Mouse (Mus musculus) frontal cortex, adult 2 months (tissue): Measurements from ENCODE around the gene St6galnac5. TPM values are rescaled to one million over a fixed set of nuclear protein-coding genes. Genes with fewer than 3 reads are reported as not detected.

ENCODE experiments used
- DNase-seq, 2 experiments: peaks; one replicate each; pipeline ENCODE4 v3.0.0; 2022; ENCODE audit warnings: low spot score in 1 of 2; ENCODE audit errors: extremely low spot score in 1 of 2
- polyA plus RNA-seq: library from polyadenylated mRNA; depleted of rRNA; stranded (reverse); fragments of >200 nt; gene quantifications from 2 replicates; pipeline ENCODE4 v1.2.3, GENCODE M21; 2012

Gene St6galnac5
- polyA plus RNA-seq, 1 experiment: 37.7 TPM

DNA sequence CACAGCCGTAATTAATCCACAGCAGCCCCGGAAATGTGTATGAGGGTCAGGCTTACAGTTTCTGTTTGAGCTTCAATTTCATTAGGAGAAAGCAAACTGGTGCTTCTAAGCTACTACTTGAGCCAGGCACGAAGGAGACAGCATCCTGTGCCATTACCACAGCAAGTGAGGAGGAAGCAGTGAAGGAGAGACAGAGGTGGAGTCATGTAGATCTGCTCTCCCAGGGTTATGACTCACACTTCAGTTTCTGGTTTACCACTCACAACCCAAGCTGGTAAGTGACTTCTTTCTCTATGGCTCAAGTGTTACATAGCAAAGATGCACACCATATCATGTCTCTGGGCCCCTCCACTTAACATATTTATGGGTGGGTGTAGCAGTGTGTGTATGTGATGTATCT is 61.7 kb downstream of the St6galnac5 start:
- DNase-seq: peak in 1 of 2 experiments; percentile 55

DNA sequence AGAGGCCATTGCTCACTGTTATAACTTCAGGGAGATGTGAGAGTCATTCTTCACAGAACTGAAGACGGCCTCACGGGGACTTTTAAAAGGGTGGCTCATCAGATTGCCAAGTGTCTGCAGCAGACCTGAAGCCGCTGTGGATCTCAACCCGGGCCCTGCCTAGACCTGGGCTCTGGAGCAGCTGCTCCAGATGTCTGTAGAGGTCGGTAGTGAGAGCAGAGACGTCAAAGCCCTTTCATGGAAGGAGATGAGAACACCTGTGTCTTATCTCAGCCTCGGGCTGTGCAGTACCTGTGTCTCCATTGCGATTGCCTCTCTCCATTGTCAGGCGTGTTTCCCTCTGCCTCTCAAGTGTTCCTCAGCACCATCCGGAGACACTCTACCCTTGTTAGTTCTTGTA is 62.9 kb downstream of the St6galnac5 start:
- no peak for DNase-seq

- no peak for DNase-seq
Measured at GRCm38 (mm10) chr3:152917579-152917978, 64.5 kb downstream of the St6galnac5 start.

- no peak for DNase-seq
Measured at GRCm38 (mm10) chr3:152914376-152914775, 67.7 kb downstream of the St6galnac5 start.

DNA sequence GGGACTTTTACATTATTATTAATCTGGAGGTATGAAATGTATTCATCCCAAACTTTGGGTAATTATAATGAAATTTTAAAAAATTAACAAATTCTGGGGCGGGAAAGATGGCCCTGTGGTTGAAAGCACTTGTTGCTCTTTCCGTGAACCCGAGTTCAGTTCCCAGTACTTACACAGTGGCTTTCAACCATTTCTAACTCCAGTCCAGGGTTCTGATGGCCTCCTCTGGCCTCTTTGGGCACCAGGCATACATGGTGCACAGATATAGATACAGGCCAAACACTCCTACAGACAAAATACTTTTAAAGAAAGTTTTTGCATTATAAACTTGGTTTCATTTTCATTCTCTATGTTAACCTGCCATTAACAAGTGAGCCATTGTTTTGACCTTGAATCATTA is 68.4 kb downstream of the St6galnac5 start:
- DNase-seq: no peak

- no peak for DNase-seq
Measured at GRCm38 (mm10) chr3:152913150-152913549, 68.9 kb downstream of the St6galnac5 start.

GRCm38 (mm10) chr3:152912216-152913101 is 69.6 kb downstream of the St6galnac5 start:
- DNase-seq: no peak

GRCm38 (mm10) chr3:152911578-152911977 is 70.5 kb downstream of the St6galnac5 start:
- DNase-seq: no peak

DNA sequence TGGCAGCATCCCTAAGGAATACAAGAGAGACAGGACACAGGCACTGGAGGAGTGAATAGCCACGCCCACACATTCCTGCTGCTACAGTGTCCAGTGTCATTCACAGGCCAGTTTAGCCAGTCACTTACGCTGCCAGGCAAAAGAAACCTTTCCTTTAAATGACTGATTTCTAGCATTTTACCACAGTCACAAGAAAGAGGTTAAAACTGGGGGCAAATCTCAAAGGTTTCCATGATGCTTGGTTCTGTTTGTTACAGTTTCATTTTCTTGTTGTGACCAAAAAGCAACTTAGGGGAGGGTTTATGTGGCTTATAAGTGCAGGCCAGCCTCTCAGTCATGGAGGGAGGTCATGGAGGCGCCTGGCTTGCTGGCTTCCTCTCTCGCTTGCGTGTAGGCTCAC is 74.4 kb downstream of the St6galnac5 start:
- DNase-seq: no peak

DNA sequence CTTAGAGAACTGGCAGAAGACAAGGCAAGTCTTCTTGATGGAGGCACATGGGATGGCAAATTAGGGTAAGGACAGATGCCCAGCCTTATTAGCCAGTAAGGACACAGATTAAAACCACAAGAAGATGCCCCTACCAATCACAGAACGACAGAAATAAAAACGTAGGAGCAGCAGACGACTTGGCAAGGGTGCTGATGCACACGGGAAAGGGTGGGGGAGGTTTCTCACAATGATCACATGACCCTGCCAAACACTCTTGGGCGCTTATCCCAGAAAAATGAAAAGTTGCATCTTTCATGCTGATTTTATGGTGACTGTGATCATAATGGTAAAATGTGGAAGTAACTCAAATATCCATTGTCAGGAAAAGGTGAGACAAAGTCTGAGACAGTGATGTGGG is 75.0 kb downstream of the St6galnac5 start:
- peak in 1 of 2 experiments; percentile 50 for DNase-seq

DNA sequence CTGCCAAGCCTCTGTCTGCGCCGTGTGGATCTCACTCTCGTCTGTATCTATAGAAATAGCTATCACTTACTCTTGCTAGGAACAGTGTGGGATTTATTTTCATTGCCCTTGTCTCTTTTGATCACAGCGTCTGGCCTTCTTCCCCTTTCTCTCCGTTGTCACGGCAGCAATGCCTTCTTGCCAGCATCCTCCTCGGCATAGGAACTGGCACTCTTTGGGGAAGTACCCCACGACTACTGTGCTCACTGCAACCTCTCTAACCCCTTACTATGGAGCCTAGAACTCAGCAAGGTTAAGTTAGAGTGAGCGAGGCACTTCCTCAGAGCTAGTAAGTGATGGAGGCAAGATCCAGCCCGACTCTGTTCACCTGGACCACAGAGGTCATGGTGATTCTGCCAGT is 76.2 kb downstream of the St6galnac5 start:
- no peak for DNase-seq

DNA sequence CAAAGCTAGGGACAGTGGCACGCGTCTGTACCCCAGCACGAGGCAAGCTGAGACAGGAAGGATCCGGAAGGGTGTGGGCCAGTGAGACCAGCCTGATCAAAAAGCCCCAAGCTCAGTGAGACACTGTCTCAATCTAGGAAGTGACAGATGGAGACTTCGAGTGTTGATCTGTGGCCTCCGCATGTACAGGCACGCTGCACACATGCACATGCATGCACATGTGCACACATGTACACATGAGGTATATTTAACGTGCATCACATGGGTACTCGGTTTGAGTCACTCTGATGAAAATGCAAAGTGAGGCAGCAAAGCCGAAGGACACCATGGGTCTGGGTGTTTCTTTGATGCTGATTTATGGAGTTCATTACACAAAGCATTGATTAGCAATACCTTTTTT is 77.0 kb downstream of the St6galnac5 start:
- no peak for DNase-seq

GRCm38 (mm10) chr3:152898906-152899305 is 83.1 kb downstream of the St6galnac5 start:
- no peak for DNase-seq

- no peak for DNase-seq
Measured at GRCm38 (mm10) chr3:152897196-152897595, 84.8 kb downstream of the St6galnac5 start.

GRCm38 (mm10) chr3:152896111-152896510 is 85.9 kb downstream of the St6galnac5 start:
- DNase-seq: no peak

DNA sequence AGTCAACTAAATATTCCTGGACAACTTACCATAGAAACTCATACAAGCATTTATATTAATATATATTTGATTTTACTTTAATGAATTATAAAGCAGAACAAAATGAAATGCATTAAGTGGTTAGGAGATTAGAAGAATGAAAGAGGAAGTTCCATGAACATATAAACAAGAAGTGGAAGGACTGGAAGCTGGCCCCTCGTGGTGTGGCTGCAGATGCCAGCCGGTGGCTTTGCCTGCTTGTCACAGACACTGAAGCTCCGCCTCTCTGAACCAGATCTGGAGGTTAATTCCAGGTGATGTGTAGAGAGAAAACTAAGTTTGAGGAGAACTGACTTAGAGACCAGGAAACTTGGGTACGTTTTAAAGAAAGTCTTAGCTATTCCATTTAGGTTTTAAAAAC is 87.1 kb downstream of the St6galnac5 start:
- DNase-seq: no peak

DNA sequence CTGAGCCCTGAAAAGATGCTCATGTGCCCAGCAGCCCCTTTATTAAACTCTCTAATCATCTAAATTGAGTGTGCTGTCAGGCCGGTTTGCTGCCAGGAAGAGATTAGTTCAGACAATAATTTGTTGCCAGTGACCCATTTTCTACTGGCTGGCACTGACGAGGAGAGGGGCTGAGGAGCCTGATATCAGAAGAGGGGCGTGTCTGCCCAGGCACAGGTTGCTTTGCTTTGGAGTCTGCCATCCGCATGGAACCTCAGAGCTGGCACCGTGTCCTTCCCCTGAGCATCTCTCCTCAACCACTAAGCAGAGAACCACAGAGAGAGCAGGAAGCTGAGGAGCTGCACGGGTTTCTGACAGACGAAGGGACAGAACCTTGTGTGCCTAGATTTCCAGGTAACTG is 93.9 kb downstream of the St6galnac5 start:
- DNase-seq: no peak

DNA sequence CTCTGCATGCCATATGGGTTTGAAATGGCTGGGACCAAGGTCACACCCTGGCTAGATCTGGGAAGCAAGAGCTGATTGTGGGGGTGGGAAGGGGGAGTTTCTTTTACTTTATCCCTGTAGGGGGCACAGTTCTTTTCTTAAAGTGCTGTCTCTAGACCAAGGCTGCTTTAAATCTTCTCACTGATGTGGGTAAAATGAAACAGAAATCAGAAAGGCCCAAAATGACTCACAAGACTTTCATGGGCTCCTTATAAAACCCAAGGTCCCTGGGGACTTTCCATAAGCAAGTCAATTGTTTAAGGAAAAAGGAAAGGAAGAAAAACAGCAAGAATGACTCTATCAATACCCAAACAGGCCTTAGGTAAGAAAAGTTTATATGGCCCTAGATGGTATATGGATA is 95.3 kb downstream of the St6galnac5 start:
- no peak for DNase-seq

DNA sequence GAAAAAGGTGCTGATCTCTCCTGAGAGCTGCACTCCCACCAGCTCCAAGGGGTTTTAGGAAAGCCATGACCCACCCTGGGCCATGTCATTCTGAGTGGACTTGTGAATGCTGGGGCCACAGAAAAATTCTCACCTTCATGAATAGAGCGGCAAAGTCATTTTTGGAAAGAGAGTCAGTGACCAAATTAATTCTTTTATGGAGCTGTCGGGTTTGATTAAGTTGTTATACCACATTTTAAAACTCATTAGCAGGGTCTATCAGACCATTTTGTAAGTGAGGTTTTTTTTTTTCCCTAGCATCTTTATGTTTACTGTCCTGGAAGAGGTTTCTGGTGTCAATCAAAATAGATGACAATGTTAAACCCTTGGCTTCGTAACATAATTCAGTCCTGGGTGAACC is 98.5 kb downstream of the St6galnac5 start:
- DNase-seq: no peak

GRCm38 (mm10) chr3:152881706-152882105 is 100.3 kb downstream of the St6galnac5 start:
- DNase-seq: no peak

GRCm38 (mm10) chr3:152880121-152880835 is 101.8 kb downstream of the St6galnac5 start:
- DNase-seq: peak in 1 of 2 experiments; percentile 63
